Mouse (Mus musculus): ENCODE measurements around the gene Comp. TPM values are rescaled to one million over a fixed set of nuclear protein-coding genes. Genes with fewer than 3 reads are reported as not detected.
A peak's percentile ranks its signal among the peaks of the same experiment; 100 is the strongest.

The Comp gene
- total and polyA plus RNA-seq, 3 experiments: 0.15 TPM; not detected in 2

- Histone ChIP-seq H3K4me1 (ENCODE audit: insufficient read depth, low read depth, low read length) (peaks cover 82% of the 10 kb centered on the region), H3K36me3 (replicated peaks) (peaks cover 59% of the 10 kb centered on the region), H3K27me3 (ENCODE audit: insufficient read depth, low read length) (no peaks in the 10 kb centered on the region), H3K4me3 (ENCODE audit: low read depth, low read length) (peak overlapping the region; percentile 93), H3K9me3 (replicated peaks) (no peaks in the 10 kb centered on the region)
- no peak for ATAC-seq (ENCODE audit: extremely low read depth, insufficient number of reproducible peaks, low FRiP score, poor library complexity, severe bottlenecking)
- no peak for TF ChIP-seq CTCF (IDR thresholded peaks at IDR 0.05; ENCODE audit: low read depth, low read length)
- no peak for TF ChIP-seq GATA1 (IDR thresholded peaks at IDR 0.05; ENCODE audit: borderline replicate concordance, low read length)
- no peak for TF ChIP-seq GATA2 (IDR thresholded peaks at IDR 0.05; ENCODE audit: borderline replicate concordance, low read depth, low read length)
- no peak for DNase-seq (ENCODE audit: low spot score)
These were observed 22.0 kb upstream of the Comp start for GRCm38 (mm10) chr8:70351035-70351999.

DNA sequence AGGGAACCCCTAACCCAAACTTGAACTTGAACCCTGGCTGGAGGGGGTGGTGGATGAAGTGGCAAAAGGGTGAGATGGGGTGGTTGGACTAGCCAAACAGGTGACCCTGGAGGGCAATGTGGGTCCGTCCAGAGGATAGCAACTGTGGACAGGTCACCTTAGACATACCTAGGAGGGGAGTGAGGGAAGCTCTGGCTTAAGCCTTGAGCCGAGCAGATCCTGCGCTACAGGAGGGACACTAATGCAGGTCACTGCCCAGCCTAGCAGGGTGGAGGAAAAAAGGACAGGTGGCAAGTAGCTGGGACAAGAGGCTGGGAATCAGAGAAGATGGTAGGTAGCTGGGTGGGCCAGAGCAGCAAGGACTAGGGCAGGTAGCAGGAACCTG, 21.4 kb upstream of the Comp start:
- Histone ChIP-seq H3K36me3 (replicated peaks) (peaks cover 52% of the 10 kb centered on the region), H3K27me3 (ENCODE audit: insufficient read depth, low read length) (no peaks in the 10 kb centered on the region), H3K4me1 (ENCODE audit: insufficient read depth, low read depth, low read length) (peaks cover 83% of the 10 kb centered on the region), H3K4me3 (ENCODE audit: low read depth, low read length) (peak overlapping the region; percentile 93), H3K9me3 (replicated peaks) (no peaks in the 10 kb centered on the region; the same call in 1 of the 2 replicates)
- DNase-seq (ENCODE audit: low spot score) (no peak), ATAC-seq (ENCODE audit: extremely low read depth, insufficient number of reproducible peaks, low FRiP score, poor library complexity, severe bottlenecking) (no peak)
- no peak for TF ChIP-seq CTCF (IDR thresholded peaks at IDR 0.05; ENCODE audit: low read depth, low read length)

- H3K4me1 ChIP-seq (ENCODE audit: insufficient read depth, low read depth, low read length): peaks cover 82% of the 10 kb centered on the region
- DNase-seq (ENCODE audit: low spot score) (peak; percentile 53), ATAC-seq (ENCODE audit: extremely low read depth, insufficient number of reproducible peaks, low FRiP score, poor library complexity, severe bottlenecking) (no peak)
- H3K36me3 ChIP-seq (replicated peaks): peaks cover 45% of the 10 kb centered on the region
- no peaks in the 10 kb centered on the region; the same call in 1 of the 2 replicates for H3K9me3 ChIP-seq (replicated peaks)
- H3K27me3 ChIP-seq (ENCODE audit: insufficient read depth, low read length): no peaks in the 10 kb centered on the region
- peak overlapping the region; percentile 93 for H3K4me3 ChIP-seq (ENCODE audit: low read depth, low read length)
- TF ChIP-seq GATA2 (IDR thresholded peaks at IDR 0.05; ENCODE audit: borderline replicate concordance, low read depth, low read length): no peak
- TF ChIP-seq POLR2AphosphoS5 (IDR thresholded peaks at IDR 0.05; ENCODE audit: insufficient replicate concordance, low read depth, low read length): no peak
- TF ChIP-seq TAL1 (conservative IDR thresholded peaks at IDR 0.05; ENCODE audit: low read depth, low read length): no peak
- TF ChIP-seq GATA1 (IDR thresholded peaks at IDR 0.05; ENCODE audit: borderline replicate concordance, low read length): no peak
- no peak for TF ChIP-seq CTCF (IDR thresholded peaks at IDR 0.05; ENCODE audit: low read depth, low read length)
These were observed 20.7 kb upstream of the Comp start for GRCm38 (mm10) chr8:70352657-70353151.

DNA sequence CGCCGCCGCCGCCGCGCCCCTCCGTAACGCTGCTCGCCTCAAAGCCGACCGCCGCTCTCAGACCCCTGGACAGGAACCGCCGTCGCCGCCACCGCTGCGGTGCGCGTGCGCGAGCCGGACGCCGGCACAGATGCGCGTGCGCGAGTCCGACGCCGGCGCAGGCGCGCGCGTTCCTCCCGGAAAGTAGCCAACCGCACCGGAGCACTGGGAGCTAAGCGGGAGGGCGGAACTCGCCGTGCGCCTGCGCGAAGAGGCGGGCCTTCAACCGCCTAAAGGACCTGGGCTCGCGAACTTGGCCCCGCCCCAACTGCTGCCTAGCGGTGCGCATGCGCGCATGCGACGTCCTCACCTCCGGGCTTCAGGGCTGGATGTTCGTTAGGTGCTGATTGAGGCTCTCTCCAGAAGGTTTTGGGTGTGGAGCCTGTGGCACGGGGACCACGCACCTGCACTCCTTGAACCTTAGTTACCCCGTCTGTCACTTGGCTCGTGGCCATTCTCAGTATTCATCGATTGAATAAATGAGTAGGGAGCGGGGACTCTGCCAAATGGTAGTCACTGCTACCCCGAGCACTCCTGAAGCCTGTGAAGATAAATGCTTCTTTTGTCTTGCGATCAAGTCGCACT, 20.1 kb upstream of the Comp start, which contains the start of gene Upf1:
Upf1 (minus strand) TSS at position 85 of the 624 bp plus-strand sequence.
- ATAC-seq (ENCODE audit: extremely low read depth, insufficient number of reproducible peaks, low FRiP score, poor library complexity, severe bottlenecking) (peak; percentile 55), DNase-seq (ENCODE audit: low spot score) (peak; percentile 96)
- Histone ChIP-seq H3K4me3 (ENCODE audit: low read depth, low read length) (peak within 1 kb of the TSS; percentile 93), H3K9me3 (replicated peaks) (no peaks in the 10 kb centered on the region; the same call in 1 of the 2 replicates), H3K36me3 (replicated peaks) (peaks cover 39% of the 10 kb centered on the region), H3K4me1 (ENCODE audit: insufficient read depth, low read depth, low read length) (peaks cover 78% of the 10 kb centered on the region), H3K27me3 (ENCODE audit: insufficient read depth, low read length) (no peaks in the 10 kb centered on the region)
- TF ChIP-seq TAL1 (conservative IDR thresholded peaks at IDR 0.05; ENCODE audit: low read depth, low read length) (no peak), GATA2 (IDR thresholded peaks at IDR 0.05; ENCODE audit: borderline replicate concordance, low read depth, low read length) (no peak), GATA1 (IDR thresholded peaks at IDR 0.05; ENCODE audit: borderline replicate concordance, low read length) (no peak), CTCF (IDR thresholded peaks at IDR 0.05; ENCODE audit: low read depth, low read length) (no peak), POLR2AphosphoS5 (IDR thresholded peaks at IDR 0.05; ENCODE audit: insufficient replicate concordance, low read depth, low read length) (no peak)

DNA sequence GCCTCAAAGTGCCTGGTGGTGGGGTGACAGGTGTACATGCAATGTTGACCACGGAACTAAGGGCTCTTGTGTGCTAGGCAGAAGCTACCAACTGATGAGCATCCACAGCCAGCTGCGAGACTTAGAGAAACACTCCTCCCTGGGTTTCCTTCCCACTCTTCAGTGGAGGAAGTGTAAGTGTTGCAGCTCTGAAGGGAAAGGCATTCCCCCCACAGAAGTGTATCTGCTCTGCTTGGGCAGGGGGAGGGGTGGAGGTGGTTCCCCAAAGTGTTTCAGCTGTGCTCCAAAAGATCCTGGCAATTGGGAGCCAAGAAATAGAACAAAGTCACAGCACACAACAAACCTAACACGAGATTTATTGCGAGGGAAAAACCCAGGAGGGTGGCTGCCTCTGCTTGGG, 19.4 kb upstream of the Comp start:
- TF ChIP-seq GATA1 (IDR thresholded peaks at IDR 0.05; ENCODE audit: borderline replicate concordance, low read length) (no peak), TAL1 (conservative IDR thresholded peaks at IDR 0.05; ENCODE audit: low read depth, low read length) (no peak), POLR2AphosphoS5 (IDR thresholded peaks at IDR 0.05; ENCODE audit: insufficient replicate concordance, low read depth, low read length) (no peak)
- Histone ChIP-seq H3K4me3 (ENCODE audit: low read depth, low read length) (peak overlapping the region; percentile 93; the same call in 1 of the 2 replicates), H3K27me3 (ENCODE audit: insufficient read depth, low read length) (no peaks in the 10 kb centered on the region; the same call in 1 of the 2 replicates), H3K36me3 (replicated peaks) (peaks cover 32% of the 10 kb centered on the region), H3K4me1 (ENCODE audit: insufficient read depth, low read depth, low read length) (peaks cover 74% of the 10 kb centered on the region), H3K9me3 (replicated peaks) (no peaks in the 10 kb centered on the region; the same call in 1 of the 2 replicates)
- DNase-seq (ENCODE audit: low spot score): no peak
- no peak for ATAC-seq (ENCODE audit: extremely low read depth, insufficient number of reproducible peaks, low FRiP score, poor library complexity, severe bottlenecking)

DNA sequence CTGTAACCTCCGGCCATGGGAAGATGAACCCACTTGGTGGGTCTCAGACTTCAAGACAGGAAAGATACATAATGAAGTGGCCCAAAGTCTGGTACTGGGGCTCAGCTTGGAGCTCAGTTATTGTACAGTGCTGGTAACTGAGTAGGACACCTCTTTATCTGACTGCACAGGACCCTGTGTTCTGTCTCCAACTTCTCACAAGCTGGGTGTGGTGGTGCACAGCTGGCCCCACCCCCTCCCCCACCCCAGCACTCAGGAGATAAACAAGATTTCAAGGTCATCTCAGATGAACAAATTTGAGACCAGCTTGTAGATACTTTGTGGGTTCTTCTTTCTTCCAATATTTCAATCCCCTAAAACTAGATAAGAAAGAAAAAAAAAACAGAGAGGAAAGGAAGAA, 17.2 kb upstream of the Comp start:
- Histone ChIP-seq H3K4me3 (ENCODE audit: low read depth, low read length) (no peak overlapping the region; the same call in 1 of the 2 replicates), H3K27me3 (ENCODE audit: insufficient read depth, low read length) (peaks cover 4% of the 10 kb centered on the region; the same call in 1 of the 2 replicates), H3K36me3 (replicated peaks) (peaks cover 11% of the 10 kb centered on the region), H3K9me3 (replicated peaks) (peaks cover 5% of the 10 kb centered on the region; the same call in 1 of the 2 replicates), H3K4me1 (ENCODE audit: insufficient read depth, low read depth, low read length) (peaks cover 56% of the 10 kb centered on the region)
- ATAC-seq (ENCODE audit: extremely low read depth, insufficient number of reproducible peaks, low FRiP score, poor library complexity, severe bottlenecking) (peak; percentile 52), DNase-seq (ENCODE audit: low spot score) (no peak)
- no peak for TF ChIP-seq POLR2AphosphoS5 (IDR thresholded peaks at IDR 0.05; ENCODE audit: insufficient replicate concordance, low read depth, low read length)
- TF ChIP-seq TAL1 (conservative IDR thresholded peaks at IDR 0.05; ENCODE audit: low read depth, low read length): peak; percentile 54
- no peak for TF ChIP-seq GATA1 (IDR thresholded peaks at IDR 0.05; ENCODE audit: borderline replicate concordance, low read length)

All from G1E (cell line).